Mouse (Mus musculus): ENCODE measurements at regions not wholly inside any gene's neighbourhood (a gene's known extent, or its start where the extent isn't known, plus 50 kb on each side); places are given as distances from the start of the nearest gene placed in this dataset.
"Not testable (repeated sequence)": the region's sequence is repeated elsewhere in the genome, so short reads cannot be mapped to it uniquely, and the experiment has no call there.

- not testable (repeated sequence) for DNase-seq (ENCODE audit: extremely low read depth, low read depth)
Observed at GRCm38 (mm10) chrX:65778656-65779370, 525.2 kb downstream of the 4930447F04Rik start.

GRCm38 (mm10) chrX:65769861-65770260 lies 534.2 kb downstream of the 4930447F04Rik start:
- DNase-seq (ENCODE audit: extremely low read depth, low read depth), result no peak

- DNase-seq (ENCODE audit: extremely low read depth, low read depth), result peak; percentile 4
Observed at GRCm38 (mm10) chrX:65734577-65734976, 569.4 kb downstream of the 4930447F04Rik start.

GRCm38 (mm10) chrX:65715562-65715961 lies 588.5 kb downstream of the 4930447F04Rik start:
- peak; percentile 6 for DNase-seq (ENCODE audit: extremely low read depth, low read depth)
